Mouse (Mus musculus): ENCODE data around the gene Patj.

DNA sequence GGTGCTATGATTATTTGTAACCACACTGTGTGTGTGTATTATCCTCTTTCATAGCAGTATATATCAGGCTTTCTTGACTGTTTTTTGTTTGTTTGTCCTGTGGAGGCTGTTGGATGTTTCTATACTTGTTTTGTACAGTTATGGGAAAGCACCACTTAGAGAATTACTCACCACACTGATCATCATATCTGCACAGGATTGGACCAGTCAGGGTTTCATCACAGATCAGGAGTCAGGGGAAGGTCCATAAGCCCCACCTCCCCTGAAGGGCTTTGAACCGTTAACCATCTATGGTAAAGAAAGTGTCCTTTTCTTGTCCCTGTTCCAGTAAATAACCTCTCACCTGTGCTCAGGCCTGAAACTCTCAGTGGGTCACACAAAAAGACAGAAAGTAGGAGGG lies 226.6 kb downstream of the Patj start:
- no peak for TF ChIP-seq POLR2A (IDR thresholded peaks at IDR 0.05; ENCODE audit: control insufficient read depth in 1 of 2, insufficient read depth in 1 of 2, low read depth in 1 of 2, low read length in 2 of 2, poor library complexity in 1 of 2)
- no peak for TF ChIP-seq KAT2A (conservative IDR thresholded peaks at IDR 0.05; ENCODE audit: low read depth, low read length)
- no peak for TF ChIP-seq MAZ (IDR thresholded peaks at IDR 0.05; ENCODE audit: low read depth, low read length)
- no peak for TF ChIP-seq USF1 (IDR thresholded peaks at IDR 0.05; ENCODE audit: low read depth, low read length)
- no peak for TF ChIP-seq TCF12 (IDR thresholded peaks at IDR 0.05; ENCODE audit: low read depth, low read length)
- TF ChIP-seq CTCF (IDR thresholded peaks at IDR 0.05 in 2 of 3, conservative IDR thresholded peaks at IDR 0.05 in 1 of 3; ENCODE audit: control insufficient read depth in 1 of 3, insufficient read depth in 1 of 3, low read depth in 2 of 3, low read length in 3 of 3, poor library complexity in 1 of 3, severe bottlenecking in 1 of 3), result no peak
- no peak for TF ChIP-seq EP300 (IDR thresholded peaks at IDR 0.05; ENCODE audit: low read depth in 1 of 2, low read length in 2 of 2)
- no peak for TF ChIP-seq ETS1 (IDR thresholded peaks at IDR 0.05; ENCODE audit: low read depth, low read length)
- TF ChIP-seq MAX (IDR thresholded peaks at IDR 0.05; ENCODE audit: low read length), result no peak
- no peak for TF ChIP-seq ZC3H11A (IDR thresholded peaks at IDR 0.05; ENCODE audit: low read depth, low read length)
- TF ChIP-seq ZNF384 (IDR thresholded peaks at IDR 0.05; ENCODE audit: low read depth, low read length), result no peak
- no peak for TF ChIP-seq BHLHE40 (IDR thresholded peaks at IDR 0.05; ENCODE audit: borderline replicate concordance, low read depth, low read length)
- TF ChIP-seq E2F4 (IDR thresholded peaks at IDR 0.05; ENCODE audit: borderline replicate concordance, low read depth, low read length), result no peak
- no peak for TF ChIP-seq NRF1 (IDR thresholded peaks at IDR 0.05; ENCODE audit: insufficient read depth, low read depth, low read length, poor library complexity, severe bottlenecking)
